Mouse (Mus musculus) ovary, postnatal 10 days (tissue): ENCODE data around the gene Gatc.
"Not testable (repeated sequence)": the region's sequence is repeated elsewhere in the genome, so short reads cannot be mapped to it uniquely, and the experiment has no call there.

Experiments used
- DNase-seq: peaks from one replicate; pipeline ENCODE4 v3.0.0; 2022; ENCODE audit warnings: low spot score

Gatc gene

GRCm38 (mm10) chr5:115330955-115331354 is 10.0 kb downstream of the Gatc start:
- no peak for DNase-seq

GRCm38 (mm10) chr5:115327610-115328548 is 13.1 kb downstream of the Gatc start:
- no peak for DNase-seq

GRCm38 (mm10) chr5:115326875-115327609 is 13.9 kb downstream of the Gatc start, which contains the start of gene Srsf9:
Gene Srsf9, plus strand, starts transcription at chr5:115327177.
- peak; percentile 97 for DNase-seq

- DNase-seq: no peak
These were observed 14.6 kb downstream of the Gatc start for GRCm38 (mm10) chr5:115326256-115326831.

- DNase-seq: peak; percentile 51
These were observed 21.7 kb downstream of the Gatc start for GRCm38 (mm10) chr5:115319004-115319940.

GRCm38 (mm10) chr5:115317645-115318328 is 23.2 kb downstream of the Gatc start:
- DNase-seq: no peak

- no peak for DNase-seq
These were observed 23.9 kb downstream of the Gatc start for GRCm38 (mm10) chr5:115316968-115317644.

GRCm38 (mm10) chr5:115313668-115313943 is 27.4 kb downstream of the Gatc start:
- DNase-seq: no peak

GRCm38 (mm10) chr5:115312816-115313667 is 27.9 kb downstream of the Gatc start:
- DNase-seq: no peak

GRCm38 (mm10) chr5:115312354-115312753 is 28.6 kb downstream of the Gatc start:
- DNase-seq: no peak

- DNase-seq: not testable (repeated sequence)
These were observed 38.8 kb downstream of the Gatc start for GRCm38 (mm10) chr5:115302190-115302589.

GRCm38 (mm10) chr5:115301615-115302014 is 39.4 kb downstream of the Gatc start:
- DNase-seq: no peak

- peak; percentile 100 for DNase-seq
These were observed 40.0 kb downstream of the Gatc start, which contains the start of gene Dynll1 for GRCm38 (mm10) chr5:115300792-115301614. Gene Dynll1, minus strand, starts transcription at chr5:115300999.

- DNase-seq: peak; percentile 34
These were observed 40.8 kb downstream of the Gatc start for GRCm38 (mm10) chr5:115300035-115300744.

GRCm38 (mm10) chr5:115296347-115296746 is 44.6 kb downstream of the Gatc start:
- DNase-seq: no peak

- DNase-seq: no peak
These were observed 46.8 kb downstream of the Gatc start for GRCm38 (mm10) chr5:115294173-115294572.

- DNase-seq: no peak
These were observed 56.2 kb downstream of the Gatc start for GRCm38 (mm10) chr5:115284735-115285134.
